ENCODE assay signal across 19 mouse cellular contexts in genomic region chr14:120333465-120334243, GRCm38 (mm10). TPM values are rescaled to one million over a fixed set of nuclear protein-coding genes. Genes with fewer than 3 reads are reported as not detected.
DNase-seq lines count a peak whose midpoint lies in the region; ATAC-seq and TF ChIP-seq lines count a peak whose summit lies in the region.
"Had no signal": no experiment of that assay in that cellular context is flagged by ENCODE, and none has a peak within 500 bp of the region (broad histone marks: within the 10 kb centered on the region; RNA-seq: fewer than 3 reads in every experiment).

No protein-coding gene starts in this region.

- no peak overlapping the region for H3K4me3 ChIP-seq in kidney, adult 2 months (ENCODE audit: insufficient read depth, low read depth, low read length)
- no peak overlapping the region for H3K4me3 ChIP-seq in liver, postnatal 0 days (ENCODE audit: low read depth, low read length)
- no peak overlapping the region for H3K4me3 ChIP-seq in liver, embryonic 12.5 days
- H3K4me3 ChIP-seq in embryonic facial prominence, embryonic 10.5 days: no peak overlapping the region
- H3K4me3 ChIP-seq: embryonic facial prominence, embryonic 12.5 days; hindbrain, embryonic 10.5 days; intestine, embryonic 15.5 days had no signal

- H3K4me2 ChIP-seq in liver, postnatal 0 days (ENCODE audit: low read depth, low read length): no peak overlapping the region
- no peak overlapping the region for H3K4me2 ChIP-seq in liver, embryonic 12.5 days
- H3K4me2 ChIP-seq: embryonic facial prominence, embryonic 12.5 days; heart, embryonic 11.5 days; intestine, embryonic 15.5 days had no signal

- intact Hi-C loops in left cerebral cortex, postnatal 36 days (cut with DNase I): no loop called here

- H3K36me3 ChIP-seq in kidney, adult 2 months (ENCODE audit: control insufficient read depth, insufficient read depth, low read length): no peaks in the 10 kb centered on the region
- H3K36me3 ChIP-seq in liver, postnatal 0 days (replicated peaks; ENCODE audit: insufficient read depth, low read length): peaks cover 4% of the 10 kb centered on the region; the same call in 1 of the 2 replicates
- H3K36me3 ChIP-seq in liver, embryonic 12.5 days: no peaks in the 10 kb centered on the region
- H3K36me3 ChIP-seq in embryonic facial prominence, embryonic 10.5 days (replicated peaks): peaks cover 20% of the 10 kb centered on the region
- H3K36me3 ChIP-seq: hindbrain, embryonic 10.5 days had no signal

- no peaks in the 10 kb centered on the region for H3K27me3 ChIP-seq in kidney, adult 2 months (replicated peaks; ENCODE audit: control insufficient read depth, insufficient read depth, low read length)
- no peaks in the 10 kb centered on the region for H3K27me3 ChIP-seq in liver, postnatal 0 days (ENCODE audit: insufficient read depth, low read length)
- no peaks in the 10 kb centered on the region for H3K27me3 ChIP-seq in liver, embryonic 12.5 days (replicated peaks)
- no peaks in the 10 kb centered on the region for H3K27me3 ChIP-seq in embryonic facial prominence, embryonic 10.5 days (replicated peaks; ENCODE audit: low read depth, poor library complexity, severe bottlenecking)
- H3K27me3 ChIP-seq: embryonic facial prominence, embryonic 12.5 days; intestine, embryonic 15.5 days had no signal

- TF ChIP-seq CTCF in kidney, adult 2 months (conservative IDR thresholded peaks at IDR 0.05; ENCODE audit: insufficient read depth, insufficient read length, low read depth, low read length): no peak
- TF ChIP-seq CTCF in liver, postnatal 0 days (IDR thresholded peaks at IDR 0.05; ENCODE audit: low read depth): no peak

- peaks cover 40% of the 10 kb centered on the region for H3K4me1 ChIP-seq in kidney, adult 2 months (ENCODE audit: control insufficient read depth, insufficient read depth, low read length)
- H3K4me1 ChIP-seq in liver, postnatal 0 days (ENCODE audit: insufficient read depth): peaks cover 21% of the 10 kb centered on the region
- H3K4me1 ChIP-seq in liver, embryonic 12.5 days: peaks cover 18% of the 10 kb centered on the region; the same call in 1 of the 2 replicates
- peaks cover 69% of the 10 kb centered on the region for H3K4me1 ChIP-seq in embryonic facial prominence, embryonic 10.5 days

- no peak overlapping the region for H3K27ac ChIP-seq in kidney, adult 2 months (ENCODE audit: insufficient read depth, low read depth, low read length)
- no peak overlapping the region for H3K27ac ChIP-seq in liver, postnatal 0 days (ENCODE audit: low read depth)
- no peak overlapping the region for H3K27ac ChIP-seq in liver, embryonic 12.5 days
- H3K27ac ChIP-seq in embryonic facial prominence, embryonic 10.5 days (replicated peaks): 0 out of 2 replicates have a peak overlapping the region, but pooled peaks have one; percentile 25
- H3K27ac ChIP-seq: embryonic facial prominence, embryonic 12.5 days; hindbrain, embryonic 10.5 days; intestine, embryonic 15.5 days had no signal

- ATAC-seq in liver, postnatal 0 days: peak; percentile 36; the same call in 1 of the 2 replicates
- ATAC-seq in liver, embryonic 12.5 days: no peak
- ATAC-seq: forebrain, postnatal 0 days; hindbrain, embryonic 16.5 days; intestine, embryonic 15.5 days; lung, postnatal 0 days had no signal

- TF ChIP-seq POLR2A in kidney, adult 2 months (IDR thresholded peaks at IDR 0.05; ENCODE audit: low read depth, low read length): no peak

- no peak for TF ChIP-seq EP300 in liver, postnatal 0 days (IDR thresholded peaks at IDR 0.05; ENCODE audit: low read depth)

- 54% methylated on average over 15 of the region's 15 CpGs for WGBS in kidney, adult 2 months
- 70% methylated on average over 15 of the region's 15 CpGs for WGBS in liver, postnatal 0 days (ENCODE audit: insufficient replicate concordance)
- WGBS in liver, embryonic 12.5 days (ENCODE audit: insufficient replicate concordance): 75% methylated on average over 15 of the region's 15 CpGs
- 86% methylated on average over 15 of the region's 15 CpGs for WGBS in embryonic facial prominence, embryonic 10.5 days

- H3K9me3 ChIP-seq in liver, postnatal 0 days (ENCODE audit: low read length): no peaks in the 10 kb centered on the region
- no peaks in the 10 kb centered on the region for H3K9me3 ChIP-seq in liver, embryonic 12.5 days (replicated peaks)
- no peaks in the 10 kb centered on the region for H3K9me3 ChIP-seq in embryonic facial prominence, embryonic 10.5 days
- H3K9me3 ChIP-seq: embryonic facial prominence, embryonic 12.5 days; hindbrain, embryonic 10.5 days; intestine, embryonic 15.5 days had no signal

- H3K9ac ChIP-seq in liver, postnatal 0 days (replicated peaks): no peak overlapping the region
- no peak overlapping the region for H3K9ac ChIP-seq in liver, embryonic 12.5 days
- H3K9ac ChIP-seq: embryonic facial prominence, embryonic 12.5 days; forebrain, postnatal 0 days; intestine, embryonic 15.5 days had no signal

- DNase-seq in kidney, adult 2 months: peak; percentile 56
- no peak for DNase-seq in kidney, postnatal 4 days
- no peak for DNase-seq in liver, postnatal 0 days
- DNase-seq in B cell, adult 2 months: peak; percentile 20 to 21
- DNase-seq in embryonic facial prominence, embryonic 10.5 days (ENCODE audit: low spot score): no peak
- no peak for DNase-seq in lung, postnatal 36 days
- no peak for DNase-seq in left cerebral cortex, postnatal 36 days (ENCODE audit: low spot score in 2 of 2)
- DNase-seq: cerebellum, postnatal 14 days; forebrain, postnatal 0 days; kidney, postnatal 14 days; midbrain, embryonic 14.5 days; thymus, postnatal 14 days had no signal

RNA-seq across cellular contexts. Expression of gene Mbnl2, which starts 58.2 kb away (rescaled TPM):
- polyA plus RNA-seq in kidney, adult 2 months (2012; rRNA removed): 50.0 and 53.9 TPM in 2 replicates
- polyA plus RNA-seq in liver, postnatal 0 days (2015; fragmentation: Nextera tagmentation; extraction: Ambion mirVana): 16.0 and 16.9 TPM in 2 replicates
- 19.3 and 20.2 TPM in 2 replicates for polyA plus RNA-seq in liver, embryonic 12.5 days (2016; fragmentation: Nextera tagmentation; extraction: Ambion mirVana)
- polyA plus RNA-seq in embryonic facial prominence, embryonic 10.5 days (2016; fragmentation: Nextera tagmentation; extraction: Ambion mirVana): 42.8 and 54.1 TPM in 2 replicates
- 100 to 1,000 TPM; 223 to 270 TPM for total RNA-seq in left cerebral cortex, postnatal 36 days (2021)

Comparison
In these comparisons a context has a peak if more than half of its experiments do, and no peak if none do; other contexts are left out.
1. DNase-seq: peak in kidney, adult 2 months (single experiment) and B cell, adult 2 months (2 of 2); none in kidney, postnatal 4 days (0 of 2), liver, postnatal 0 days (single experiment), embryonic facial prominence, embryonic 10.5 days (single experiment), lung, postnatal 36 days (single experiment) and left cerebral cortex, postnatal 36 days (0 of 2).